Mouse (Mus musculus) hindbrain, postnatal 0 days (tissue): ENCODE data around the gene Srpk1. TPM values are rescaled to one million over a fixed set of nuclear protein-coding genes. Genes with fewer than 3 reads are reported as not detected.

Experiments used
- ATAC-seq: fragments of 200-750 bp; cut with Nextera tagmentation; 2 replicates; pipeline ENCODE4 v1.8.0; 2017; ENCODE audit warnings: mild to moderate bottlenecking, moderate TSS enrichment, moderate library complexity
- DNase-seq: peaks from one replicate; pipeline ENCODE4 v3.0.0-alpha.2; 2015; ENCODE audit warnings: low spot score
- H3K27ac ChIP-seq: fragments of 300-500 bp; sonication (generic); 2 replicates; pipeline ENCODE4 v1.5.1; 2014; ENCODE audit warnings: mild to moderate bottlenecking
- H3K27me3 ChIP-seq: fragments of 300-500 bp; sonication (generic); 2 replicates; pipeline ENCODE4 v1.6.1; 2014; ENCODE audit warnings: low read length, mixed read lengths; ENCODE audit not compliant: insufficient read depth
- H3K36me3 ChIP-seq: fragments of 300-500 bp; sonication (generic); 2 replicates; pipeline ENCODE4 v1.6.1; 2014; ENCODE audit warnings: low read length, mixed read lengths; ENCODE audit not compliant: insufficient read depth
- H3K4me1 ChIP-seq: fragments of 300-500 bp; sonication (generic); 2 replicates; pipeline ENCODE4 v1.6.1; 2014; ENCODE audit warnings: antibody characterized with exemption, low read length, mixed read lengths; ENCODE audit not compliant: insufficient read depth
- H3K4me2 ChIP-seq: fragments of 300-500 bp; sonication (generic); 2 replicates; pipeline ENCODE4 v1.6.1; 2014; ENCODE audit warnings: low read depth, mild to moderate bottlenecking, low read length, moderate library complexity, mixed read lengths
- H3K4me3 ChIP-seq: fragments of 300-500 bp; sonication (generic); 2 replicates; pipeline ENCODE4 v1.5.1; 2014; ENCODE audit warnings: low read length
- H3K9ac ChIP-seq: fragments of 300-500 bp; sonication (generic); replicated peaks from 2 replicates; pipeline ENCODE4 v1.6.1; 2014; ENCODE audit warnings: mild to moderate bottlenecking, low read length, moderate library complexity, mixed read lengths
- H3K9me3 ChIP-seq: fragments of 300-500 bp; sonication (generic); 2 replicates; pipeline ENCODE4 v1.6.1; 2016; ENCODE audit warnings: low read length, mixed read lengths
- CTCF ChIP-seq: IDR thresholded peaks from 2 replicates; pipeline ENCODE4 v1.5.1; 2016; ENCODE audit warnings: antibody characterized with exemption, control low read depth, low read depth
- WGBS: fragments of 180-500 bp; shearing (Covaris S2); extraction: QIAGEN DNeasy Blood & Tissue Kit; methylation state at CpG from one replicate; pipeline ENCODE4 v1.1.7; 2014; 5-methylcytosine and 5-hydroxymethylcytosine counted together
- polyA plus RNA-seq: library from polyadenylated mRNA; unstranded; fragments of >200 nt; fragmentation: Nextera tagmentation; extraction: Ambion mirVana; gene quantifications from 2 replicates; pipeline ENCODE4 v1.2.1, GENCODE M21; 2015
- total RNA-seq: library from RNA; depleted of rRNA; stranded (reverse); fragments of >200 nt; gene quantifications from 2 replicates; pipeline ENCODE4 v1.2.3, GENCODE M21; 2014

The Srpk1 gene
- total and polyA plus RNA-seq, 2 experiments from 2014 or later, result 52.1 to 77.2 TPM

DNA sequence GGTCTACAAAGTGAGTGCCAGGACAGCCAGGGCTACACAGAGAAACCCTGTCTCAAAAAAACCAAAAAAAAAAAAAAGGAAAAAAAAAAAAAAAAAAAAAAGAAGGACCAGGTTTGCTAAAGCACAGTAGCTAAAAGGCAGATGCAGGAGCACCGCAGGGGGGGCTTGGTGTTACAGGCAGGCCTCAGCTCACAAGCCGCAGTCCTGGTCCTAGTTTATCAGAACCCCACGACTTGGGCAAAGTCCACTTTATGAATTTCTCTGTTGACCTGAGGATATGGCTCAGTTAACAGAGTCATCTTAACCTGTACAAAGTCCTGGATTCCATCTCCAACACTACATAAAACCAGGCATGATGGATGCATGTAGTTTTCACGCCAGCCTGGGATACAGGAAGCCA is 7.2 kb downstream of the Srpk1 start:
- Histone ChIP-seq H3K27me3 (no peaks in the 10 kb centered on the region), H3K27ac (no peak overlapping the region), H3K9me3 (no peaks in the 10 kb centered on the region), H3K4me2 (no peak overlapping the region), H3K36me3 (no peaks in the 10 kb centered on the region), H3K4me1 (peaks cover 3% of the 10 kb centered on the region), H3K9ac (no peak overlapping the region), H3K4me3 (no peak overlapping the region)
- ATAC-seq (no peak), DNase-seq (no peak)
- WGBS, result 93% methylated on average over 4 of the region's 4 CpGs
- no peak for TF ChIP-seq CTCF

DNA sequence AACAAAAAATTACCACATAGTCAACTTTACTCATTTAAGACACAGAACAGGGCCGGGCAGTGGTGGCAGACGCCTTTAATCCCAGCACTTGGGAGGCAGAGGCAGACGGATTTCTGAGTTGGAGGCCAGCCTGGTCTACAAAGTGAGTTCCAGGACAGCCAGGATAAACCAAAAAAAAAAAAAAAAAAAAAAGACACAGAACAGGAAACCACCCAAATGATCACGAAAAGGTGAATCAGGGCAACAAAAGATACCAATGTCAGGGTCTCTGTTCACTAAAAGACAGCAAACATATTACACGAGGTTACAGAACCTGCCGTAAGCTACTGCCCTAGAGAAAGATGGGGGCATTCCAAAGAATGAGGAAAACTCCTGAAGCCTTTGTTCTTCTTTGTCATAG is 9.4 kb downstream of the Srpk1 start:
- no peak overlapping the region for H3K27ac ChIP-seq
- 89% methylated on average over 6 of the region's 6 CpGs for WGBS
- H3K4me1 ChIP-seq, result no peaks in the 10 kb centered on the region
- no peak overlapping the region for H3K4me3 ChIP-seq
- H3K27me3 ChIP-seq, result no peaks in the 10 kb centered on the region
- TF ChIP-seq CTCF, result no peak
- DNase-seq (no peak), ATAC-seq (no peak)
- H3K9ac ChIP-seq, result no peak overlapping the region
- peaks cover 6% of the 10 kb centered on the region; the same call in 1 of the 2 replicates for H3K36me3 ChIP-seq
- no peak overlapping the region for H3K4me2 ChIP-seq
- no peaks in the 10 kb centered on the region for H3K9me3 ChIP-seq

DNA sequence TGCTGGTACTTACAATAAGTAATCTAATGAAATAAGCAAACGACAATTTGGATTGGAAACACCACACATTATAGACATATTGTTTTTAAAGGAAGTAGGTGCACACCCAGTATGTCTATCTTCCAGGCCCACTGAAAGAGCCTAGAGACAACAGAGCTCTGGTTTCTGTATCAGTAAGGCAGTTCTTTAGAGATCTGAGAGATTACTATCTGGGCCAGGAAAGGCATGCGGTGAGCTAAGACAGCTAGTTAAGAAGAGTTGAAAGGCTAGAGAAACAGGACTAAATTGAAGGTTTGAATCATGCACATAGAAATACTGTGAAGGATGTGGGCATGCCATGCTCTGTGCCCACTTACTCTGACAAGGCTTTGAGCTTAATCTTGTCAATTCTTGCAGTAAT is 9.9 kb downstream of the Srpk1 start:
- ATAC-seq (no peak), DNase-seq (no peak)
- H3K27ac ChIP-seq, result no peak overlapping the region
- no peaks in the 10 kb centered on the region for H3K9me3 ChIP-seq
- H3K4me3 ChIP-seq, result no peak overlapping the region
- WGBS, result 90% methylated on average over 2 of the region's 2 CpGs
- H3K4me1 ChIP-seq, result no peaks in the 10 kb centered on the region
- H3K36me3 ChIP-seq, result peaks cover 9% of the 10 kb centered on the region; the same call in 1 of the 2 replicates
- H3K27me3 ChIP-seq, result no peaks in the 10 kb centered on the region
- no peak for TF ChIP-seq CTCF
- no peak overlapping the region for H3K4me2 ChIP-seq
- H3K9ac ChIP-seq, result no peak overlapping the region

DNA sequence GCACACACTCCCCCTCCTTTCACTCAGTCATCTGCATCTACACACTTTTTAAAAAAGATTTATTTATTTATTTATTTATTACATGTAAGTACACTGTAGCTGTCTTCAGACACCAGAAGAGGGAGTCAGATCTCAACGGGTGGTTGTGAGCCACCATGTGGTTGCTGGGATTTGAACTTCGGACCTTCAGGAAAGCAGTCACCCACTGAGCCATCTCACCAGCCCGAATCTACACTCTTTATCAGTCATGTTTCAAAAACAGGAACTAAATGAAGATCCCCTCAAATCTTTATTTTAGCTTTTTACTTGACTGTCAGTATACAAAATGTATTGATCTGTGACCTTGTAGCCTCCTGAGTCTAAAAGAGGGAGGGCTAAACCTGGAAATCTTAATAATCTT is 13.0 kb downstream of the Srpk1 start:
- H3K4me1 ChIP-seq, result no peaks in the 10 kb centered on the region
- no peak overlapping the region for H3K4me2 ChIP-seq
- ATAC-seq (no peak), DNase-seq (no peak)
- H3K4me3 ChIP-seq, result no peak overlapping the region
- H3K27me3 ChIP-seq, result no peaks in the 10 kb centered on the region
- H3K27ac ChIP-seq, result no peak overlapping the region
- WGBS, result 74% methylated on average over 3 of the region's 3 CpGs
- H3K9me3 ChIP-seq, result no peaks in the 10 kb centered on the region
- peaks cover 28% of the 10 kb centered on the region for H3K36me3 ChIP-seq
- no peak overlapping the region for H3K9ac ChIP-seq
- no peak for TF ChIP-seq CTCF

DNA sequence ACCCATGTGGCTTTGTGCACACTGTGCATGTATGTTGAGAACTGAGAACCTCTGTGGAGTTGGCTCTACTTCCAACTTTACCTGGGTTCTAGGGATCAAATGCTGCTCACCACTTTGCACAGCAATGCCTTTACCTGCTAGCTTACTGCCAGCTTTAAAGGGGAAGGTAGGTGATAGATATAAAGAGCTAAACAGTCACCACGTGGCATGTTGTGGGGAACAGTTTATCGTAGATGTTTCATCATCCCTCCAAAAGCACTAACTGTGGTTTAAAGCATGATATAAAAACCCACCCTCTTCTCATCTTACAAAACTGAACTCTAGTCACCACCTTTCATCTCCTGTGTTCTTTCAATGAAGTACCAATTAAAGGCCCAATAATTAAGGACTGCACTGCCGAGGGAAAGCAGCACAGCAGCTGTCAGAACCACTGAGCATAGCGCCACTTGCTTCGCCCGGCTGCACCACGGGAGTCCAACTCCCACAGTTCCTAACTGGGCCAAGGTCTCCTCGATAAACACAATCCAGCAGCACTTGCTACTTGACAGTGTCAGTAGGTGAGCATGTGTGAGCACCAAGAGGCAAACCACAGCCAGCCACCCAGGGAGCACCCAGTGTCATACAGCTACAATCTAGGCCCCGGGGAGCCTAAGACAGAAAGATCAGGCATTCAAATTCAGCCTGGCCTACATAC is 20.8 kb downstream of the Srpk1 start:
- DNase-seq (no peak), ATAC-seq (no peak)
- TF ChIP-seq CTCF, result no peak
- Histone ChIP-seq H3K4me1 (no peaks in the 10 kb centered on the region), H3K4me2 (no peak overlapping the region), H3K4me3 (no peak overlapping the region), H3K27me3 (no peaks in the 10 kb centered on the region), H3K27ac (no peak overlapping the region), H3K9ac (no peak overlapping the region), H3K9me3 (no peaks in the 10 kb centered on the region), H3K36me3 (peaks cover 61% of the 10 kb centered on the region)
- 78% methylated on average over 9 of the region's 9 CpGs for WGBS

DNA sequence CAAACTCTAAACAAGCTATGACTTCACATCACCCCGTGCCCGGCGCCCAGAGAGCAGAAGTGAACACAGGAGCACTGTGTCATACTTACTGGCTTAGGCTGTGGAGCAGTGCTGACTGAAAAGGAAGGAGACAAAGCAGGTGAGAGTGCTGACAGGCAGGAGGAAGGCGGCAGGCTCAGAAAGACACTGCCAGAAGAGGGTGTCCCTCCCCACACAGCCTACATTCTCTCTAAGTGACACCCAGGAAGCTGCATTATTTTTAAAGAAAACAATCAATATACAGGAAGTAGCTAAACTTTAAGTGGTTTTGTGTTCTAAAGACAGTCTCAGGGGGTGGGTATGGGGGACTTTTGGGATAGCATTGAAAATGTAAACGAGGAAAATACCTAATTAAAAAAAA is 21.7 kb downstream of the Srpk1 start:
- TF ChIP-seq CTCF, result no peak
- no peak overlapping the region for H3K4me2 ChIP-seq
- no peak overlapping the region for H3K4me3 ChIP-seq
- H3K27me3 ChIP-seq, result no peaks in the 10 kb centered on the region
- no peak for DNase-seq
- 85% methylated on average over 5 of the region's 5 CpGs for WGBS
- H3K4me1 ChIP-seq, result no peaks in the 10 kb centered on the region
- ATAC-seq, result no peak
- no peaks in the 10 kb centered on the region for H3K9me3 ChIP-seq
- peaks cover 64% of the 10 kb centered on the region for H3K36me3 ChIP-seq
- H3K9ac ChIP-seq, result no peak overlapping the region
- H3K27ac ChIP-seq, result no peak overlapping the region

DNA sequence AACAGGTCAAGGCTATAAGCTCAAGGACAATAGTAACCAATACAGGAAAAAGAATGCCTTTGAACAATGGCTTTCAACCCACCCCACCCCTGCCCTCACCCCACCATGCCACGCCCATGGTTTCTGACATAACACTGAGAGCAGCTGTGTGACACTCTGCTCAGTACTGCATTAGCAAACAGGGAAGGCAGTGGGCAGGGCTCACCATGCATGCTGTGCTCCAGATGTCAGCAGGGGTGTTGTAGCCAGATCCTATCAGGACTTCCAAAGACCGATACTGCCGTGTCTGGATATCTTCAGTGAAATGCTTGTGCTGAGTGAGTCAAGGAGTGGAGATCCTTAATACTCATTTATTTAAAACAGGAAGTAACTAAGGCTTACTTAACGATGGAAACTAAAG is 28.5 kb downstream of the Srpk1 start:
- WGBS, result 75% methylated on average over 4 of the region's 4 CpGs
- H3K36me3 ChIP-seq, result peaks cover 69% of the 10 kb centered on the region

More for the DNA sequence above, 28.5 kb downstream of the Srpk1 start:
- Histone ChIP-seq H3K4me2 (no peak overlapping the region), H3K9ac (no peak overlapping the region), H3K27ac (no peak overlapping the region), H3K4me3 (no peak overlapping the region), H3K4me1 (no peaks in the 10 kb centered on the region), H3K27me3 (no peaks in the 10 kb centered on the region), H3K9me3 (no peaks in the 10 kb centered on the region)
- TF ChIP-seq CTCF, result no peak
- no peak for DNase-seq
- ATAC-seq, result no peak
